Mouse (Mus musculus) gastrocnemius, postnatal 4 days (tissue): ENCODE results near the gene Fzd5. TPM values are rescaled to one million over a fixed set of nuclear protein-coding genes. Genes with fewer than 3 reads are reported as not detected.

ENCODE experiments used
- DNase-seq, 2 experiments: peaks; one replicate each; pipeline ENCODE4 v3.0.0; 2021 to 2022; ENCODE audit warnings: low spot score in 2 of 2, mixed read lengths in 2 of 2
- long read RNA-seq, 2 experiments: library from polyadenylated mRNA; stranded (forward); transcript quantifications; one replicate each; pipeline ENCODE4 v2.0.0; 2021
- total RNA-seq, 2 experiments: library from RNA; stranded (reverse); gene quantifications; 2 replicates each; pipeline ENCODE4 v1.2.3; 2021

Fzd5 gene
- total RNA-seq, result 1 to 10 TPM; 4.2 to 5.0 TPM
- long read RNA-seq, experiment 1, partial matches to known transcripts, result 0 of 2 reads
- long read RNA-seq, experiment 1, other reads (novel, unspliced or antisense), result 1 of 2 reads
- long read RNA-seq, experiment 2, result 0 reads

GRCm38 (mm10) chr1:64737502-64738179, at the start of gene Fzd5:
Gene Fzd5 (minus strand): TSS chr1:64737751.
- DNase-seq, result peak; percentile 91 to 95

- DNase-seq, result no peak
Measured at GRCm38 (mm10) chr1:64779863-64780262, 42.3 kb upstream of the Fzd5 start.

- no peak for DNase-seq
Measured at GRCm38 (mm10) chr1:64779415-64779814, 41.9 kb upstream of the Fzd5 start.

DNA sequence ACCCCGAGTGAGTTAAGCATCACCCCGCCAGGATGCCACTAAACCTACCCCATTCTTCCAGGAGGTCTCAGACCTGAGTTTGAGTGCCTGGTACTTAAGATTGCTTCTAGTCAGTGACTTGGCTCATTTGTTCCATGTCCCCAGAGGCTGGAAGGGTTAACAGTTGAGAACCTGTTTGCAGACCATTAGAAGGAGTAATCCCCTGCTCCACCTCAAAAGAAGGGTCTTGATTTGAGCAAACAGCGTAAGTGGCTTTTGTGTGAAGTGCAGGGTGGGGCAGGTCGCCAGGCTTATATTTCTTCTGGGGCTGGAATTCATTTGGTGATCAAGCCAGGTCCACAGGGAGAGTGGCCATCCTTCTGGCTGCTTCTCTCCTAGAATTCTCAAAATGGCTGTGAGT, 35.8 kb upstream of the Fzd5 start:
- no peak for DNase-seq

GRCm38 (mm10) chr1:64770169-64770568, 32.6 kb upstream of the Fzd5 start:
- no peak for DNase-seq

- no peak for DNase-seq
Measured at GRCm38 (mm10) chr1:64761646-64762045, 24.1 kb upstream of the Fzd5 start.

DNA sequence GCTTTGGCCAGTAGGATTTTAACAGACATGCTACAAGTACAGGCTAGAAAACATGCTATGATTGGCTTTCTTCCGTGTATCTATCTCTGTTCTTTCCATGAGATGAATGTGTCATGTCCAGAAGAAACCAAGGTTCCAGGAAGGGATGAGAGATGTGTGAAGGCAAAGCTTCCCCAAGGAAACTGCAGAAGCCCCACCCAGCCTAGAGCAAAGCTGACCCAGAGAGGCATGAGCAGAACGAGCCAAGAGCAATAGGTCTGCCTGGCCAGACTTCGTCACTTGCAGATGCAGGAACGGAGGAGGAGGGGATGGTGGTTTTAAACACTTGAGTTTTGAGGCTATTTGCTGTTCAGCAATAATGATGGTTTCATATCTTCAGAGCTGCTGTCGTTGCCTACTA, 20.2 kb upstream of the Fzd5 start:
- no peak for DNase-seq

DNA sequence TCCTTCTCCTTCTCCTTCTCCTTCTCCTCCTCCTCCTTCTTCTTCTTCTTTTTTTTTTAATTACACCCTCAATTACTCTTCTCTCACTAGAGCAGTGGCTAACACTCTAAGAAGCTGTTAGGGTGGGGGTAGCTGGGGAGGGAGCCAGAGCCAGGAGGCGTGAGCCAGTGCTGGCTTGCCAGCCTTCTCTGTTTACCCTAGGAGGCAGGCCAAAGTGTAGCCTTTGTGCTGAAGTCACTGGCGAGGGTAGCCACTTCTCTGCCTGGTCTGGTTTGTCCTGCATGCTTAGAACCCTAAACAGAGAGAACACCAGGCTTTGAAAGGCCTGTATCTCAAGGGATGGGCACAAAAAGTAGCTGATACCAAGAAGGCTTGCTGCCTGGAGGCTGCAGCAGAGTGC, 19.7 kb upstream of the Fzd5 start:
- DNase-seq, result no peak

GRCm38 (mm10) chr1:64756640-64757030, 19.1 kb upstream of the Fzd5 start:
- DNase-seq, result no peak

- no peak for DNase-seq
Measured at GRCm38 (mm10) chr1:64755971-64756639, 18.6 kb upstream of the Fzd5 start.

DNA sequence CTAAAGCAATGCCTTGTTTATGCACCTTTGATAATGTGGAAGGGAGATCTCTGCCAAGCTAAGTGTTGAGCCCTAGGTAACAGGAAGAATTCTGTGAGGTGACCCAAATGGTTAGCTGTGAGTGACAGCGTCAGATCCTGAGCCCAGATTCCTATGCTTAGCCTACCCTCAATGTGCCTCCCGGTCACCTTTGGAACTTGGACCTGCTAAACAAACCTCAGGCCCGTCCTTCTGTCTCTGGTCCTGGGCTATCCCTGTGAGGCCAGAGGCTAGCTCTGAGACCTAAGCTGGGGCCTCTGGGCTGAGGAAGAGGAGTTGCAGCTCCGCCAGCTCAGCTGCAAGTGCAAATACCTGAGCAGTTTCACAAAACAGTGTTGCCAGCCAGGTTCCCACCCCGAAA, 17.1 kb upstream of the Fzd5 start:
- no peak for DNase-seq

- DNase-seq, result no peak
Measured at GRCm38 (mm10) chr1:64753668-64754067, 16.1 kb upstream of the Fzd5 start.

DNA sequence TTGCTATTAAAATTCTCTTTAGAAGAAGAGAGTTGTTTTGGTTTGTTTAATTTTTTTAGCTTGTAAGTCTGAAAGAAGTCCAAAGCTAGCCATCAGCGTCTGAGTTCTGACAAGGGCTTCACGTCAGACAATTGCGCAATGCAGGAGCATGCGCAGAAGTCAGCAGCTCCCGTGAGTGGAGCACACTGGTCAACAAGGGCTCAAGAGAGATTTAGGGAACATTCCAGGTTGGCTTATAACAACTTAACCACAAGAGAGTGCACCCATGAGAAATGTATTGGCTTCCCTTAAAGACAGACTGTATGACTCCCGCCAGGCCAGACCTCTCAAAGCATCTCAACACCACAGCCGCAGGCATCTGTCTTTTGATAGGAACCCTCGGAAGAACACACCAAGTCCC, 15.6 kb upstream of the Fzd5 start:
- DNase-seq, result no peak

- DNase-seq, result no peak
Measured at GRCm38 (mm10) chr1:64744616-64745015, 7.1 kb upstream of the Fzd5 start.

- no peak for DNase-seq
Measured at GRCm38 (mm10) chr1:64742741-64743408, 5.3 kb upstream of the Fzd5 start.

- peak in 1 of 2 experiments; percentile 31 for DNase-seq
Measured at GRCm38 (mm10) chr1:64738661-64739082, 1.1 kb upstream of the Fzd5 start.

- no peak for DNase-seq
Measured at GRCm38 (mm10) chr1:64738180-64738555, 617 bp upstream of the Fzd5 start.

DNA sequence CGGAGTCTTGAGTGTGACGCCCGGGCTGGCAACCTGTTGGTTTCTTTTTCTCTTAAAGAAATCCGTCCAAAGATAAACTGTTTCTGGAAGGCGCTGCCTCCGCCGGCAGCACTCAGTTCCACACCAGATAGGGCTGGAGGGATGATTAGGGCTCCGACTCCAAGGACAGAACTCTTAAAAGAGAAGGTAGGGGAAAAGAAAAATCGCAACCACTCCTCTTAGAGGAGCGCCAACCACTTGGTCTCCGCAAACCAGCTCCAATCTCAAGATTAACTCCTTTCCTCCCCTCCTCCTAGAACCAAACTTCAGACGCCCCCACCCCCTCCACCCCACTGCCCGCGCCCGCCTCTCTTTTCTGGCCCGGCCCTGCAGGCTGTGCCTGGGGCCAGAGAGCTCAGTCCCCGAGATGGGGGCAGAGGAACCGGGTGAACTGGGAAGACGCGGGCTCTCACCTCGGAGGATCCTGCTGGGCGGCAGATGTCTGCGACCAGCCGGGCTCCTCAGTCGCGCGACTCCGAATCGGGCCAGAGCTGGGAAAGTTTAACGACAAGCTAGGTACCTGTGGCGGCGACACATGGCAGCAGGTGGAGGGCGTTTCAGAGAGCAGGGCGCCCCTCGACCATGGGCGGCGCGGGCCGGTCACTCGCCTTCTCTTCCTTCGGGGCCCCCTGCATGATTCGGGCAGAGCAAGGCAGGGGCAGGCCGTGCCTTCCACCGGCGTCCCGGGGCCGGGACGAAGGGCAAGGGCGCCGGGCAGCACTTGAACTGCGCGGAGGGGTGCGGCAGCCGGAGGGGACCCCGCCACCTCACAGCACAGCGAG, 660 bp downstream of the Fzd5 start:
- peak in 1 of 2 experiments; percentile 45 for DNase-seq

DNA sequence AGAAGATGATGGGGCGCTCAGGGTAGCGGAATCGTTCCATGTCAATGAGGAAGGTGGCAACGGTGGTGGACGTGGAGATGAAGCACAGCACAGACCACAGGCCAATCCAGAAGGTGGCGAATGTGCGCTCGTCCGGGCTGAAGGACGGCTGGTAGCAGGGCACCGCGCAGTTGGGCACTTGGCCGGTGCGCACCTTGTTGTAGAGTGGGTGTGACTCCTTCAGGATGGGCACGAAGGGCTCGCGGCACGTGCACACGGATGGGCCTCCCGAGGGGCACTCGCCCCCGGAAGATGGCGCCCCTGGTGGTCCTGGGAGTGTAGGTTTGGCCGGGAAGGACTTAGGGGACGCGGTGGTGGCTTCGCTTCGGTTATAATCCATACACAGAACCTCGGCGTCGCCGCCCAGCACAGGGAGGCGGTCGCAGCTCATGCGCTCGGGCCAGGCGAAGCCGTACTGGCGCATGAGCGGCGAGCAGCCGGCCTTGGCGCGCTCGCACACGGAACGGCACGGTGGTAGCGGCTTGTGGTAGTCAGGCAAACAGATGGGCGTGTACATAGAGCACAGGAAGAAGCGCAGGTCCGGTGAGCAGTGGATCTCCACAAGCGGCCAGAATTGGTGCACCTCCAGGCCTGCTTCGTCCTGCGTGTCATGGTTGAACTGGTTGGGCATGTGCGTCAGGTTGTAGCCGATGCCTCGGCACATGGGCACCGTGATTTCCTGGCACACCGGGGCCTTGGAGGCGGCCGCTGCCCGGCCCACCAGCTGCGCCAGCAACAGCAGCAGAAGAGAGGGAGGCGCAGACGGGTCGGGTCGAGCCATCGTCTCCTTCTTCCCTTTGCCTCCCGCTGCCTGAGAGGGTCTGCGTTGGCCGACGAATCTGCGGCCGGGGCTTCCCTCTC, 1.5 kb downstream of the Fzd5 start:
- peak; percentile 35 to 57 for DNase-seq
